Mouse (Mus musculus): ENCODE results near the gene Noc4l. TPM values are rescaled to one million over a fixed set of nuclear protein-coding genes. Genes with fewer than 3 reads are reported as not detected.

Gene Noc4l
- polyA plus RNA-seq, 1 experiment from 2014 or later = 19.6 TPM

GRCm38 (mm10) chr5:110605531-110606221, 47.5 kb downstream of the Noc4l start:
- H3K9ac ChIP-seq (replicated peaks) = no peak overlapping the region
- no peak overlapping the region for H3K4me2 ChIP-seq (ENCODE audit: low read depth, low read length)
- TF ChIP-seq CTCF (IDR thresholded peaks at IDR 0.05; ENCODE audit: low read depth) (no peak), EP300 (IDR thresholded peaks at IDR 0.05; ENCODE audit: low read depth) (no peak)
- H3K9me3 ChIP-seq (ENCODE audit: low read length) = no peaks in the 10 kb centered on the region
- no peak overlapping the region for H3K4me3 ChIP-seq (ENCODE audit: low read depth, low read length)
- 40% methylated on average over 5 of the region's 5 CpGs for WGBS (ENCODE audit: insufficient replicate concordance)
- H3K36me3 ChIP-seq (replicated peaks; ENCODE audit: insufficient read depth, low read length) = no peaks in the 10 kb centered on the region
- DNase-seq = no peak
- no peak overlapping the region for H3K27ac ChIP-seq (ENCODE audit: low read depth)
- no peaks in the 10 kb centered on the region for H3K4me1 ChIP-seq (ENCODE audit: insufficient read depth)
- no peaks in the 10 kb centered on the region for H3K27me3 ChIP-seq (ENCODE audit: insufficient read depth, low read length)
- ATAC-seq = no peak

GRCm38 (mm10) chr5:110604311-110604710, 48.9 kb downstream of the Noc4l start:
- no peak overlapping the region for H3K4me2 ChIP-seq (ENCODE audit: low read depth, low read length)
- TF ChIP-seq EP300 (IDR thresholded peaks at IDR 0.05; ENCODE audit: low read depth) = no peak
- TF ChIP-seq CTCF (IDR thresholded peaks at IDR 0.05; ENCODE audit: low read depth) = no peak
- ATAC-seq = no peak
- H3K9ac ChIP-seq (replicated peaks) = no peak overlapping the region
- H3K4me1 ChIP-seq (ENCODE audit: insufficient read depth) = no peaks in the 10 kb centered on the region
- no peaks in the 10 kb centered on the region for H3K36me3 ChIP-seq (replicated peaks; ENCODE audit: insufficient read depth, low read length)
- no peaks in the 10 kb centered on the region for H3K27me3 ChIP-seq (ENCODE audit: insufficient read depth, low read length)
- DNase-seq = no peak
- H3K4me3 ChIP-seq (ENCODE audit: low read depth, low read length) = no peak overlapping the region
- no peak overlapping the region for H3K27ac ChIP-seq (ENCODE audit: low read depth)
- WGBS (ENCODE audit: insufficient replicate concordance) = 81% methylated on average over 2 of the region's 2 CpGs
- H3K9me3 ChIP-seq (ENCODE audit: low read length) = no peaks in the 10 kb centered on the region

GRCm38 (mm10) chr5:110603016-110603685, 50.1 kb downstream of the Noc4l start:
- Histone ChIP-seq H3K9me3 (ENCODE audit: low read length) (no peaks in the 10 kb centered on the region), H3K27ac (ENCODE audit: low read depth) (no peak overlapping the region), H3K9ac (replicated peaks) (no peak overlapping the region), H3K4me1 (ENCODE audit: insufficient read depth) (no peaks in the 10 kb centered on the region), H3K27me3 (ENCODE audit: insufficient read depth, low read length) (no peaks in the 10 kb centered on the region), H3K4me3 (ENCODE audit: low read depth, low read length) (no peak overlapping the region), H3K4me2 (ENCODE audit: low read depth, low read length) (no peak overlapping the region), H3K36me3 (replicated peaks; ENCODE audit: insufficient read depth, low read length) (no peaks in the 10 kb centered on the region)
- ATAC-seq (peak; percentile 93), DNase-seq (peak; percentile 70)
- TF ChIP-seq EP300 (IDR thresholded peaks at IDR 0.05; ENCODE audit: low read depth) (no peak), CTCF (IDR thresholded peaks at IDR 0.05; ENCODE audit: low read depth) (peak; percentile 33; the same call in 1 of the 2 replicates)
- WGBS (ENCODE audit: insufficient replicate concordance) = 41% methylated on average over 7 of the region's 7 CpGs

Small RNA genes lying within 50 kb of the gene (microRNA-seq; reads per million reads assigned to microRNA genes)
- gene Mir7026 = 1.2 reads per million

Other genes starting within 250 kb of the Noc4l start
- 3.5 and 3.9 TPM in 2 replicates for gene Fbrsl1, start 204.9 kb downstream of the Noc4l start, polyA plus RNA-seq (2015; fragmentation: Nextera tagmentation; extraction: Ambion mirVana)
- 0.07 and 0.11 TPM in 2 replicates for gene Galnt9, start 109.1 kb downstream of the Noc4l start, polyA plus RNA-seq (2015; fragmentation: Nextera tagmentation; extraction: Ambion mirVana)
- 7.5 and 7.9 TPM in 2 replicates for gene Ddx51, start within 50 bp of the Noc4l start, polyA plus RNA-seq (2015; fragmentation: Nextera tagmentation; extraction: Ambion mirVana)
- 9.3 and 10.6 TPM in 2 replicates for gene Ep400, start 117.3 kb upstream of the Noc4l start, polyA plus RNA-seq (2015; fragmentation: Nextera tagmentation; extraction: Ambion mirVana)
- 16.9 and 19.0 TPM in 2 replicates for gene Pus1, start 127.2 kb upstream of the Noc4l start, polyA plus RNA-seq (2015; fragmentation: Nextera tagmentation; extraction: Ambion mirVana)
- 7.9 and 8.1 TPM in 2 replicates for gene Ulk1, start 156.7 kb upstream of the Noc4l start, polyA plus RNA-seq (2015; fragmentation: Nextera tagmentation; extraction: Ambion mirVana)
- gene Hscb, start 186.4 kb upstream of the Noc4l start, polyA plus RNA-seq (2015; fragmentation: Nextera tagmentation; extraction: Ambion mirVana) = 41.5 and 47.7 TPM in 2 replicates
- 9.2 and 13.2 TPM in 2 replicates for gene Chek2, start 186.6 kb upstream of the Noc4l start, polyA plus RNA-seq (2015; fragmentation: Nextera tagmentation; extraction: Ambion mirVana)
- gene Ttc28, start 226.4 kb upstream of the Noc4l start, polyA plus RNA-seq (2015; fragmentation: Nextera tagmentation; extraction: Ambion mirVana) = 0.62 and 0.73 TPM in 2 replicates